Mouse (Mus musculus) liver, adult (tissue): ENCODE measurements at regions not wholly inside any gene's neighbourhood (a gene's known extent, or its start where the extent isn't known, plus 50 kb on each side); places are given as distances from the start of the nearest gene placed in this dataset.

Source experiments
- GATA4 ChIP-seq: IDR thresholded peaks from 2 replicates; pipeline ENCODE4 v1.6.1; 2014; ENCODE audit warnings: mild to moderate bottlenecking, low read length; ENCODE audit not compliant: insufficient replicate concordance

DNA sequence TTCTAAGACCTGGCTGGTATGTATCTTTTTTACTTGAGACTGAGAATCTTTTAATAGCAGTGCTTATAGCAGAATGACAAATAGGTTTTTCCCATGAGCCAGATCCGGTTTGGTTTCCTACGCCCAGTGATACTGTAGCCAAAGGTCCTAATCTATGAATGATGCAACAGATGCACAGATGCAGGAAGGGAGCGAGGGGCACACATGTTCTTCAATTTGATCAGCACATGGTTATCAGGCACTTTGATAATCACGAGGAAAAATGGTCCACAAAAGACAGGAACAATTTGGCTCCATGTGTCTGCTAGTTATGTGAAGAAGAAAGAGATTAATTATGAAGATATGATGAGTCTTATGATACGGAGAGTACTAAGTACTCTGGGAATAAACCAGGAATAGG lies 160.3 kb downstream of the Tmx1 start:
- no peak for TF ChIP-seq GATA4

DNA sequence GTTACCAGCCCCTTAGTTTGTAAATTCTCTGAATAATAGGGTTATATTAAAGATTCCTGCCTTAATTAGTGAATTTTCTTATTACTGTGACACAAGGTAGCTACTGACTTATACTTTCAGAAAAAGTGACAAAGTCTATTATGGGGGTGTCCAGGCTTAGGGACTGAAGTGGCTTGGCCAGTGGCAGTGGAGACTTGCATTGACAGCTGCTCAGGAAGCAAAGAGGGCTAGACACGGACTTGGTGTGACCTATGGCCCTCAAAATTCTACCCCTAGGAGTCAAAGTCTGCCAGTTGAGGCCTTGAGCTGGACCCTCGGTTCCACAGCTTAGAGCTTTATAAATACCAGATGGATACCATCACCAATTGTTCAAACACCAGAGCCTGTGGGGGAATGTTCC lies 161.2 kb downstream of the Tmx1 start:
- TF ChIP-seq GATA4, result no peak

DNA sequence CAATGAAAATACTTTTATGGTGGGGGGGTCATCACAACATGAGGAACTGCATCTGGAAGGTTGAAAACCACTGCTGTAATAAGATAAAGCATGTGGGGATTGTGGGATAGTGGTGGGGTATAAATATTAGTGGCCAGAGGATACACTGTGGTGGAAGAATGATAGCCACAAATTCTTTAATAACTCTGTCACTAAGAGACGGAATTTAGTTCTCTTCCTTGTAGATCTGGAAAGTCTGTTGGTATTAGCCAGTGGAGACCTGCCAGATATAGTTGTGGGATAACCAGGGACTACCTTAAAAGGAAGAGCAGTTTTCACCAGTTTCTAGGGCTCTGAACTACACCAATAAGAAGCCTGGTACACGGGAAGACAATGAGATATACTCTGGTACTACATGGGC lies 161.8 kb downstream of the Tmx1 start:
- TF ChIP-seq GATA4, result no peak

DNA sequence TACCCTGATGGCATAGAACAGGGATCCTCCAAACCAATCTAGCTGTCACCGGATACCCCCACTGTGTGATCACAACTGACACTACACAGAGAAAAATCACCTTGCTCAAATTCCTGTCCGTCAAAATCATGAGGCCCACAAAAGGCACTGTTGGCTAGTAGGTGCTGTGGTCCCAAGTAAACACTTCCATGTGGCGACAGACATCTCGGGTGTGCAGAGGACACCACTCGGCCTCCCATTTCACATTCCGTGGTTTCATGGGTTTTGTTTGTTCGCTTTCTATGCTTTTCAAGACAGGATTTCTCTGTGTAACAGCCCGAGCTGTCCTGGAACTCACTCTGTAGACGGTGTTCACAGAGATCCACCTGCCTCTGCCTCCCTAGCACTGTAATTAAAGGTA lies 162.2 kb downstream of the Tmx1 start:
- TF ChIP-seq GATA4, result no peak

DNA sequence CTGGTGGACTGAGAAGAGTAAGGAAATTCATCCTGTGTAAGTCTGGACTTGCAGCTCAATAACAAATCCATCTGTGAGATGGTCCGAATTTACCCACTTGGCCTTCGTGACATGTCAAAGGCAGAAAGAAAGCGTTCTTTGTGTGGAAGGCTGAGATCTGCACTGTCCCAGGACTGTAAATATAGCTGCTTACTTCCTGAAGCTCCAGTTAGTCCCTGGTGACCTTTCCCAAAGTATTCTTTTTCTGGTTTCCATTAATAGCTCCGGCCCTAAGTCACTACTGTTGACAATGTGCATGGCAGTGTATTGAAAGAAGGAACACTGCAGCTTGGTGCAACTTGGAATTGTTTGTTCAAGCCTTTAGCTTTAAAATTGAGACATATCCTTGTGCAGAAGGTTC lies 163.2 kb downstream of the Tmx1 start:
- TF ChIP-seq GATA4, result no peak

DNA sequence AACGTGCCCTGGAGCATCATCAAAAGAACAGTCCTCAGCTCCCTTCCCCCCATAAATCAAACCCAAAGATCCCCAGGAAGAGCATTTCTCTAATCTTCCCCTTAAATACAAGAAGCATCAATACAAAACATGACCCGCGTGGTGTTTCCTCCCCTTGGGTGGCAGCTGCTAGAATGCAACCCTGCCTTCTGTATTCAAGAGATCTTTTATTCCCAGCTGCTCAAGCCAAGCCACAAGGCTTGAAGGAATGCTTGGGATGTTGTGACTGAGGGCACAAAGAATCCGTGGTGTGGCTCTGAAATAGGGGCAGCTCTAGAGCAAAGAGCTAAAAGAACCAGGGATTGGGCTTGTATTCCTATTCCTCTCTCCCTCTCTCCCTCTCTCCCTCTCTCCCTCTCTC lies 163.6 kb downstream of the Tmx1 start:
- TF ChIP-seq GATA4, result no peak

DNA sequence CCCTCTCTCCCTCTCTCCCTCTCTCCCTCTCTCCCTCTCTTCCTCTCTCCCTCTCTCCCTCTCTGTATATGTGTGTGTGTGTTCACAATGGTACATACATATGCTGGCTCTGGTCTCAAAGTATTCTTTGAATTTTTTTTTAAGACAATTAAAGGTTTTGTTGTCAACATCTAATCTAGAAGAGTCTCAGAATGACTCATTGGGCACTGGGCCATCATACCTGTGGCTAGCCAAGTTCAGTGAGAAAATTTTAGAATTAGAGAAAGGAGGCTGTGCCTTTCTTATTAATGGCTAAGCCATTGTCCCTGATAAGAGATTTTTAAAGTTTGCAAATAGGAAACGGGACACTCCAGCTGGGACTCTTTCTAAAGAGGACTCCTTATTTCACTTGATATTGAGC lies 164.1 kb downstream of the Tmx1 start:
- no peak for TF ChIP-seq GATA4

DNA sequence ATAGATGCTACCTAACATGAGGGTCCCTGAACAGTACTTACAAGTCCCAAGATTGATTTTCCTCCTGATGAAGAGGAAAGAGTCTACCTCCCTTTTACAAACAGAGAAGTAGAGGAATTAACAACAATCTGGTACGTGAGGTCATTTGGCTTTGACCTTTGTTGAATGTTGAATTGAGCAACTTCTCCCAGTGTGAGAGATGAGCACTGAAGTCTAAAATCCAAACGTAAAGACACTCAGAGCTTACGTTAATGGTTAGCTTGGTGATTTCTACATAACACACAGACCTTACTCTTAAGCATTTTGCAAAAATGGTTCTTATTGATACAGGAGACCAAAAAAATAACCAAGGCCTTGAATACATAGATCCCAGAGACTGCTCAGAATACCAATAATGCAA lies 165.1 kb downstream of the Tmx1 start:
- TF ChIP-seq GATA4, result no peak

DNA sequence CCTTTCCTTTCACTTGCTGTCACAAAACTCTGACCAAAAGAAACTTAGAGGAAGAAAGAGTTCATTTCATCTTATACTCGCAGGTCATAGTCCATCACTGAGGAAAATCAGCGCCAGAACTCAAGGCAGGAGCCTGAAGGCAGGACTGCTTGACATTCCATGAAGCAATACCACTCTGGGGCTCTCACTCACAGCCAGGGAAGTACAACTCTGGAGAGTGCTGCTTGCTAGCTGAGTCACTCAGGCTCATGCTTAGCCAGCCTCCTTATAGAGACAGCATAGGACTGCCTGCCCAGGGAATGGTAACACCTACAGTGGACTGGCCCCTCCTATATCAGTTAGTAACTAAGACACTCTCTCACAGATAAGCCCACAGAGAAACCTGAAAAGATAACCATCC lies 166.5 kb downstream of the Tmx1 start:
- TF ChIP-seq GATA4, result no peak

DNA sequence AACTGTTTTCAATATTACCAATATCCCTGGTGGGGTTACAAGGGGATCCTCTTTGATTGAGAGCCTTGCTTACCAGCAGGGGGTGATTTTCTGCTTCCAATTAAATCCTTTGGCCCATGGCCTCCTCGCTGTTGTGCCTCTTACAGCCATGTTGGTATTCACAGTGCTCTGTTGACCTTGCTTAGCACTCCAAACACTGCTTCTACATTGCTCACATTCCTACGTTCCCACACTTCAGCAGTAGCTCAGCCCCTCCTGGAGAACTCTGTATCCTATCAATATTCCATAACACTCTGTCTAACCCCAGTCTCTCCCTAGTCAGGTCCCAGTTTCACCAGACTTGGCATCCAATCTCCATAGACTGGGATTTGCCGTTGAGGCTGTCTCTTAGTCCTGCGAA lies 169.1 kb downstream of the Tmx1 start:
- TF ChIP-seq GATA4, result no peak

DNA sequence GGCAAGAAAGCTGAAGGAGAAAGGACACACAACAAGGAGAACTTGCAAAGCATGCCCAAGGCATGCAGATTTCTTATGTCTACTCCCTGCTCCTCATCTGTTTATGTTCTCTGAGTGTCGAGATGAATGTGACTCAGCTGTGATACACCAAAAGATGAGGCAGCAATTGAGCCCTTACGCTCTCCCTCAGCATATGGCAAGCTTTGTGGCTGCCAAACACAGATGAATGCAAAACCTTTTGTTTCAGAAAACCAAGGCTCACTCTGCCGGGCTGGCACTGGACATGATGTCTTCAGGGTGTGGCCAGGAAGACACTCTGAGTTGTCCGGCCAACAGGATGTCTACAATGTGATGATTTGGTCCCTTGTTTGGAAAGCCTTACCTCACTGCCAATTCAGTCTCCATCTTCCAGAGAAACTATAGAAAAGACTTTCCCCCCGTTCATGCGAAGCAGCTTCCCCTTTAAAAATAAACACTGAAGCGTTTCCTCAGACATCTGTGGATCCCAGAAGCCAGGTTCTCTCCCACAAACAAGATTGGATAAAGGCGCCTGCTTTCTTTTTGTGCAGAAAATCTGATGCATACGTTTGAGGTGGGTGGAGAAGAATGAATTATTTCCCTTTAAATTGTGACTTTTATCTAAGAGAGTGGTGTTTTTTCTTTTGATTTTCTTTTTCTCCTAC lies 171.5 kb downstream of the Tmx1 start:
- TF ChIP-seq GATA4, result no peak

DNA sequence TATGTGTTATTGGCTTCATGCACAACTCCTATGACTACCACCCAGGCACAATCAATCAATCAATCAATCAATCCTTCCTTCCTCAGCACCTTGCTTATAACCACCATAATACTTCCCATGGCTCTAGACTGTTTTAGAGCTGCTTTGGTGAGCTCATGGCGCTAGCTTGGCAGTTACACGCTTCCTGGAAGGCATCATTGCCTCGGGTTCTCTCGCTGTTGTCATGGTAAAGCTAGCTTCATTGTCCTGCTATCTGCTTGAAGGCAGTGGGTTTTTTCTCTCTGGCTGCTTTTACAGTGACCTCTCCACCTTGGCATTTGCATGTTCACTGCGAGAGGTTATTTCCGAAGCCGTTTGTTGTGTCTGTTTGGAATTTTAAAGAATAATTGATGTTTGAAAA lies 174.7 kb downstream of the Tmx1 start:
- no peak for TF ChIP-seq GATA4

DNA sequence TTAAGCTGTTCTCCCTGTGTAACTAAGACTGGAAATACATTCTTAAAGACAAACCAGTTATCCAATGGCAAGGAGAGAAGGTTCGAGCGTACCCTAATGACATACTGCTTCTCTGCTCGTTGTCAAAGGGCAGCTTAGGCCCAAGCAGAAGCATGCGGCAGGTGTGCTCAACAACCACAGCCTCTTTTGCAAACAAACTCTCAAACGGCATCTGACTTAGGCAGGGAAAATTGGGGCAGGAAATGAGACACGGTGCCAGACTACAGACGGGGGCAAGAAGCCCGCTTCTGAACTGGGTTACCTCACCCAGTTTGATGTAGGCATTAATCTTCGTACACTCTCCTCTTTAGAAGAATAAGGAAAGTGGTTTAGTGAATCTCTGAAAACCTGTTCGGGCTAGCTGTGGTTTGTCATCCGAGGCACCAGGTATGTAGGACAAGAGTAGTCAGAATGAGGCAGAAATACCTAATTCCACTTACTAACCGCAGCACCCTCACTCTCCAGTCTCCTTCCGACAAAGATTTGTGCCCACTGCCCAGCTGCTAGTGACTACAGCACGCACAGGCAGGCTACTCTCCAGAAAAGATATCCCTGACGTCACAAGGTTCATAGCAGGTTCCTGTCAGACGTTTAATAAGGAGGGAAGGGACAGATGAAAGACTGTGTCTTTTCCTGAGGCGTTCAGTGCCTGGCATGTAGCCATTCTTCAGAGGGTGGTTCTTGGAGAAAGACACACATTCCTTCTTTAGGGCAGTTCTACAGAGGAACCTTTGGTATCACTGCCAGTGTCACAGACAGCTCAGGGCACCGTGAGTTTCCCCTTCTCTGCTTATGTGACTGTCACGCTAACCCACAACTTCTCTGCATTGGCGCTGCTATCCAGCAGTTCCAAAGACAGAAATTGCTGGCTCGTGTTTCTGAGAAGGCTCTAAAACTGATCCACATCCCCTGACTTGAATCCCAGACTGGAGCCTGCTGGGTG lies 175.8 kb downstream of the Tmx1 start:
- no peak for TF ChIP-seq GATA4

DNA sequence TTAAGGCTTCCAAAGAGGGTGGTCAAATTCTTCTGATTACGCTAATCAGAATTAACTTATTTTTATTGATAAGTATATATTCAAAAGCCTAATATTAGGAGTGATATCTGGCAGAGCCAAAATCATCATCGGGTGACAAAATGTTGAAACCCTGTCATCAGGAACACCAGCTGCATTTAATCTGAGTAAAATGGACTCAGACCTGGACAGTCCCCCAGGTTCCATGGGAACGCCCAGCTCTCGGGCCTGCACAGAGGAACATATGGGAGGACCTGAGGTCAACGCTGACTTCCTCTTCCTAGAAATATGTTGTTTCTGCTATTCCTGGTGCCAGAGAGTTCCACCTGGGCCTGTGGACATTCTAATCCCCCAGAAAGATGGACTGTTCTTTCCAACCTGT lies 176.5 kb downstream of the Tmx1 start:
- no peak for TF ChIP-seq GATA4

DNA sequence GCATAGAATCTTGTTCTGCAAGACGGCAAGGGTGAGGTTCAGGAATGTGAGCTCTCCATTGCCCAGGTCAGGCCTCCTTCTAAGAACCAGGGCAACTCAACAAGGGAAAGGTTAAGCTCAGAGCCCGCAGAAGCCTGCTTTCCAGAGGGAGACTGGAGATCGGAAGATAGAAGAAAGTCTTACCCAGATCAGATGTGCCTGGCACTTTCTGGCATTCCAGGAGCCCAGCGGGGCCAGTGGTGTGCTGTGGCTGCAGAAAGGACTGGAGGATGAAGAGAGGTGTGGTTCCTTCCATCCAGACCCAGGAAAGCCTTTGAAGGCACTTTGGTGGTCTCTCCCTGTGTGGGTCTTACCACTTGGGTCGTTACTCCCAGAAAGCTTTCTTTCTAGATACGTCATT lies 178.4 kb downstream of the Tmx1 start:
- TF ChIP-seq GATA4, result no peak

DNA sequence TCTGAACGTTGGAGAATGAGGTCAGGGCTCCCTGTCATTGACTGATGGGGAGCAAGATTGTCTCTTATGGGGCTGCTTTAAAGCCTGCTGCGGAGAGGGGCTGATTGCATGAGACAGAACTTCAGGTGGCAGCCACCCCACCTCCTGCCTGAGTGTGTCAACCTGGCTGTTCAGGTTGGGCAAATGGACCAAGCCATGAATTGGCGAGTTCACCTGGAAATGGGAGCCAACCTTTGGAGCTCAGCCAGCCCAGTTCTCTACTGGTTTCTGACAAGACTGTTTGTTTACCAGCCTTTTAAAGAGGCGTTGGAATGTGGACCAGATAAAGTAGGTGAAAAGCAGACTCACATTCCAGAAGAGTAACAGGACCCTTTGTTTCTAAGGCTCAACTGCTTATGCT lies 180.3 kb downstream of the Tmx1 start:
- TF ChIP-seq GATA4, result no peak
